Mouse (Mus musculus): ENCODE results near the gene Hipk1.
"Not testable (repeated sequence)": the region's sequence is repeated elsewhere in the genome, so short reads cannot be mapped to it uniquely, and the experiment has no call there.

Hipk1 gene

DNA sequence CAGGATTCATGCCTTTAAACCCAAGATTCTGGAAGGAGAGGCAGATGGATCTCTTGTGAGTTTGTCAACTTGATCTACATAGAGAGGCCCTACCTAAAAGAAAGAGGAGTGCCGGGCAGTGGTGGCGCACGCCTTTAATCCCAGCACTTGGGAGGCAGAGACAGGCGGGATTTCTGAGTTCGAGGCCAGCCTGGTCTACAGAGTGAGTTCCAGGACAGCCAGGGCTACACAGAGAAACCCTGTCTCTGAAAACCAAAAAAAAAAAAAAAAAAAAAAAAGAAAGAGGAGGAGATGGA lies 696 bp upstream of the Hipk1 start:
- not testable (repeated sequence) for DNase-seq

DNA sequence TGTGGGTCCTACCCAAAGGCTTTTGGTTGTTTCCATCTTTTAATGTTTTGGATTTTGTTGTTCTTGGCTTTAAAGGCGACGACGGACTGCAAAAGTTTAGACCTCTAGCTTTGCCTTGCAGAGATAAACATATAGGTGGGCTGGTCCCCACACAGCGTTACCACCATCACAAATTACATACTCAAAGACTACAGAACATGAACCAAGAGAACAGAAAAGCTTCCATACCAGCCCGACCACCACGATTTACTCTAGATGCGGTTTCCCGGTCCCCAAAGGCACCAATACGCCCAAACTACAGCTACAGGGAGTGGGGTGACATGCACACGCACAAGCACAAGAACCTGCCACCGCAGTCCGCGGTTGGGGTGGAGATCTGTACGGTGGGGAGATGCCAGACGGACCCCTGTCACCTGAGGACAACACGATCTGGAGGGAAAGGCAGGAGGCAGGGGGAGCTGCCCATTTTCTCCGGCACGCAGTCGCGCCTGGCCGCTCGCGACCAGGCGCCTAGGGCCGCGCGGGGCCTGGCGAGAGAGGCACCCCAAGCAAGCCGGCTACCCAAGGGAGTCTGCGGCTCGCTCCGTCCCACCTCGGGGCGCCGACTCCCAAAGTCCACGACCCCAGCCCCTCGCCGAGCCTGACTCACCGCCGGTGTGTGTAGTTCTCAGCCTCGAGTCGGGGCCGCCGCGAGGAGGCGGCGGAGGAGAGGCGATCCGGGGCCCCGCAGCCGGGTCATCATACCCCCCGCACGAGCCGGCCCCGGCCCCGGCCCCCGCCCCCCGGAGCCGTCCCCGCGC lies 817 bp downstream of the Hipk1 start:
- peak; percentile 51 for DNase-seq

DNA sequence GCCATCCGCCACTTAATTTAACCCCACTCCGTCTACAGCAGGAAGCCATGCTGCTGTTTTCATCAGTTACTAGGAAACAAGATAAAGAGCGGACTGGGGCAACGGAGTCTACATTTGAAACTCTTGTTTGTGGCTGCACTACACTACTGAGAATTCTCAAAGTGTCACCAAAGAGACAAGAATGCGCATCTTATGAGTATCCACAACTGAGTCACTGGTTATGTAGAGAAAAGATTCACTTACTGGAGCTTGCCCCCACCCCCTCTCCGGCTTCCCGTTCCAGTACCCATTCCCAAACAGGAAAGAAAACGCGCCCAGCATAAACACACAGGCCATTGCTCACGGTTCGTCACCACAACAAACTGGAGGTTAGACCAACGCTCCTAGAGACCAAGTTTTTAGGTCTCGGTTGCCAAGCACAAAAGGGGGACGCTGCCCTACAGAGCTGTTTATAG lies 1.4 kb downstream of the Hipk1 start:
- no peak for DNase-seq

DNA sequence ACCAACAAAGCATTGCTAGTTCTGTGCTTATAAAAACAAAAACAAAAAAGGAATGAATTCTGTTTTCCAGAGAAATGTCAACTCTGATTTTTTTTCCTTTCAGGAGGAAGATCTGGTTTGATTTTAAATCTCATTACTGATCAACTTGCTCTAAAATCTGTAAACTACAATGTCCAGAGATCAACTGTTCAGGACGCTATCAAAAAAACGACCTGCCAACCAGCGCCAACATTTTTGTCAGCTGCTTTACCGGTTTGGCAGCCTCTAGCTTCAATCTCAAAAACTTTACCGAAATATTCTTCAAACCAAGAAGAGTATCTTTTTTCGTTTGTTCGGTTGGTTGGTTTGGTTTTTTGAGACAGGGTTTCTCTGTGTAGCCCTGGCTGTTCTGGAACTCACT lies 2.3 kb downstream of the Hipk1 start:
- no peak for DNase-seq

DNA sequence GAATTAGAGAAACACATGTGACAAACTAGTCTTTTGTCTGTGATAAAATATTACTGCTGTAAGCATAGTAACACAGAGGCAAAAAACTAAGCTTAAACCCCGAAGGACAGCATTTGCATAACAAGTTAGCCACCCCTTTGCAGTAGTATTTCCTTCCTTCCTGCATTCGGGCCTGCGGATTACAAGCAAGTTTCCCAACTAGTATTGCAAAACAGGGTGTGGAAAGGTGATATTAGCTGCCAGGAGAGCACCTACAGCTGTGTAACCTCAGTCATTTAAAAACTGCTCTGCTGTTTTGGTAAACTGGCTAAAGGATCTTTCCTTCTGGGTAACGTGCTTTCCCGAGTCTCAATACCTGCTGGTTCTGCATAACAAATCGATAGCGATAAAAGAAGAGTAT lies 4.1 kb downstream of the Hipk1 start:
- no peak for DNase-seq

DNA sequence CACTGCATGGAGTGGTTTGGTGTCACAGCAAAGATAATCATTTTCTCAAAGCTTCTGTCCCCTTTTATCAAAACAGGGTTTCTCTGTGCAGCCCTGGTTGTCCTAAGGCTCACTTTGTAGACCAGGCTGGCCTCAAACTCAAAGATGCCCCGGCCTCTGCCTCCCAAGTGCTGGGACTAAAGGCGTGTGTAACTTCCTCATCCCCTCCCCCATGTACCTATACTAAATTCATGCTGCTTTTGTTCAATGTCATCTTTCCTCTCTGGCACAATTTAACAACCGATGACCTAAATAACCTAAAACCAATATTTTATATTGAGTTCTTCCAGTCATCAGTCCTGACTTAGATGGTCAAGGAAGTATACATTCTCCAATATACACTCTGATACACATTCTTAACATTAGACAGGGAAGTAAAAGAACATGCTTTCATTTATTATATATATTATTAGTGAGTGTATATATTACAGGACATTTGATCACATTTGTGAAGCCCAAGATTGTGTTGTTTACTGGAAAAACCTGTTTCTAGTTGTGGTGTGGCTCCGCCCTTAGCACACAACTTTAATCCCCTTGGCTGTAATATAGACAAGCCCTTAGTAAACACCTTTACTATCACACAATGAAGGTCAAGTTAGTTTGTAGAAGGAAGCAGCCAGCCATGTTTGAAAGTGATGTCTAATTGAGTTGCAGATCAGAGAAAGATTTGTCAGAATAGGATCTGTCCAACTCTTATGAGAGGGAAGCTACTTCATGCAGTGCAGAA lies 8.3 kb downstream of the Hipk1 start:
- no peak for DNase-seq

DNA sequence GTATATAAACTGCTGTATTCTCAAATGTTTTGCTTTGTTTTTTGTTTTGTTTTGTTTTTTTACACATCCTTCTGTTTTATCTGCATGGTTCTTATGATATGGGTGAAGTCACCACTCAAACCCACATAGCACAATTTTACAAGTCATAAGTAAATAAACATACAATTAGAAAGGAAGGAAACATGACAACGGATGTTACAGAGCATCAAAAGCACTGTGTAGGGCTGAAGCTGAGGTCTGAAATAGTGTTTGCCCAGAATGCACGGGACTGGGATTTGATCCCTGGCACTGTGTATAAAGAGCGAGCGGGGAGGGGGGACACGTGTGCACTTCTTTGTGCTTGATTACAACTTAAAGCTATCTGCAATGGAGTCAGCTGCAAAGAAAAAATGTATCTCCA lies 10.6 kb downstream of the Hipk1 start:
- DNase-seq, result no peak

DNA sequence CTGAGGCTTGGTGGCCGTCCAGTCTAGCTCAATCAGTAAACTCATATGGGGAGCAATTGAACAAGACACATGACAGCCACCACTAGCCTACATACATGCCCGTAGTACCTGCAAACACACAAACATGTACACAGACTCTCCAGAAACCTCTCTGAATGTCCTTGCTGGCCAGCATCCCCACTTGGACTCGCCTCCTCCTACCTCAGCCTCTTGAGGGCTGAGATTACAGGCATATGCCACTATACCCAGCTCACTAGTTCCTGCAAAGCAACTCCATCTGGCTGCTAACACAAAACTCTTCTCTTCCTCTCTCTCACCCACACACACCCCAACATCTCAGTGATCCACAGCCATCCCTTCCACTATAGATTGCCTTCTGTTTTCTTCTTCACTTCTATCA lies 11.1 kb downstream of the Hipk1 start:
- peak; percentile 44 for DNase-seq

DNA sequence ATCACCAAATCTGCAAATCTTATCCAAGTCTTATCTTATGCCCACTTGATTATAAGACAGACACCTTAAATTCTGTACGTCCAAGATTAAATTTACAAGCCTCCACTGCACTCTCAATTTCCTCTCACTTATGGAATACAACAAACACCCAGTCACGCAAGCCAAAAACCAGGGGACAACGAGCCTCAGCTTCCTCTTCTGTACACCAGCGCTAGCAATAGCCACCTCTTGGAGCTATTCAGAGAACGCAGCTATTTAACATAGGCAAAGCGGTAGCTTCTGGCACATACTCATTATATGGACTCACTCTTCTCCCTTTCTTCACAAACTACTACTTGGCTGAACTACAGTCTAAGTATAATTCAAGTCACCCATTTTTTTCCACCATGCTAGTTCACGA lies 12.2 kb downstream of the Hipk1 start:
- DNase-seq, result no peak

DNA sequence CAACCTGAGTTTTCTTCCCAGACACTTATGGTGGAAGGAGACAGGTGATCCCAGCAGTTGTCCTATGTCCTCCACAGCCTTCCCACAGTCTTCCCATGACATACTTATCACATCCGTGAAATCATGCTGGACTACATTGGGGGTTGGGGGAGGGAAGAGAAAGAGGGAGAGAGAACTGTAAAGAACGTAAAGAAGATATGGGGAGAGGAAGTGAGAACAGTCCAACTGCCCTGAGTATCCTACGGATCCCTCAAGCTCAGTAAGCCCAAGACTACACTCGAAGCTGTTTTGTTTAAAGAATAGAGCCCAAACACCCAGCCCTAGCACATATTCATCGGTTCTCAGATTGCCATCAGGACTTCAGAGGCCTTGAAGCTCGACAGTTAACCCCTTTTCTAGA lies 12.7 kb downstream of the Hipk1 start:
- DNase-seq, result no peak

DNA sequence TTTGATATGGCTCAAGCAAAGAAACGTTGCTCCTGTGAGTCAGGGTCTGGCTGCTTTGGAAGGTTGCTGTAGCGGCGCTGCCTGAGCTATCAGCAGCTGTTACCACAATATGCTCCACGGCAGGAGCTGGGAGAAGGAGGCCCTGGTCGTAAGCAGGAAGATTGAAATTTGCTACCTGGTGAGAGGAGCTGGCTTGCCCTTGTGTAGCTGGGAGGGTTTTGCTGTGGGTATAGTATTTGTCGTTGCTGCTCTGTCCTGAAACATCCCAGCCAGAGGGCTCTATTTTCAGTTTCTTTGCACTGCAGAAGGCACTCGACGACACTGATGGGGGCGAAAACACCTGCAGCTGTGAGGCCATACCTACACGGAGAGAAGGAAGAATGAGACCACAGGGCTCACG lies 13.4 kb downstream of the Hipk1 start:
- peak; percentile 67 for DNase-seq

DNA sequence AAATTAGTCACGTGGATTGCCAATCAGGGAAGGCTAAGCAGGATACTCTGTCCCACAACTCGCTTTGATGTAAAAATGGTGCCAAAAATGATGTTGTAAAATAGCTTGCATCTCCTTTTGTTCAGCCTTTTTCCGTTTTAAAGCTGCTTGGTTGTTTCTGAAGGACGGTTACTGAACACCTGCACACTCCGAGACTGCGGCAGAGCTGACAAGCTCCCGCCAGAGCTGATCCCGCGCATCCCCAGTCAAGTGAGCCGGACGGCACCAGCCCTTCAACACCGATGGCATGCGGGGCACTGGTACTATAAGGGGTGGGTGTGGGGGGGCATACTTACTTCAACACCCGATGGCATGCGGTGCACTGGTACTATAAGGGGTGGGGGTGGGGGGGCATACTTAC lies 17.4 kb downstream of the Hipk1 start:
- DNase-seq, result no peak

DNA sequence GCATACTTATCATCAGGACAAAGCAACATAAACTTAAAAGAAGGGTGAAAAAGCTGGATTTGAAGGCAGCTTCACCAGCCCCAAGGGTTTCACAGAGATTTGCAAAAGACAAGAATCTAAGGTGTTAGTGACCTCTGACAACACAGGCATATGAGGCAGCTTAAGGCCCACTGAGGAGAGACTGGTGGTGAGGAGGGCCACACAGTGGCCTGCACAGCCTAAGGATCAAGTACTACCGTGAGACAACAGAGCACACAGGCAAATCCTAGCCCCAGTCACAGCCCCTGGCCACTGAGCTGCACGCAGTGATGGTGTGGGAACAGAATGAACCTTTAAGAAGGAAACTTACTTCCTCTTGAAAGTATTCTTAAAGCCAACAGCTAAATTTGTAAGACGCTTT lies 17.9 kb downstream of the Hipk1 start:
- no peak for DNase-seq

DNA sequence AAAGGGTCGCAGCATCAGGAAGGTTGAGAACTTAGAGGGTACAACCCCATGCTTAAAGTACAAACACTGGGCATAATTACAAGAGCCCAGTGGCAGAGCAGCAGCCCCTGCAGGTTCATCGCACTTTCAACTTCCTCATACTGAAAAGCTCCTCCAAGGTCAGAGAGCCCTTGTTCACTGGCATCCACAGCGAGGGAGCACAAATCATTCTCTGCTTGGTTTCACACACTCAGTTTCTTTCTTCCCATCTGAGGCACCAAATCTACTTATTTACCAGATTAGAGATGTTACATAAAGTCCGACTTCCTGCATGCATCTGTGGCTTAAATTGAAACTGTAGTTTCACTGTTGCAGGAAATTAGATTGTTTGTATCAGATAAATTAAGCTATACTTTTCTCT lies 18.5 kb downstream of the Hipk1 start:
- no peak for DNase-seq

DNA sequence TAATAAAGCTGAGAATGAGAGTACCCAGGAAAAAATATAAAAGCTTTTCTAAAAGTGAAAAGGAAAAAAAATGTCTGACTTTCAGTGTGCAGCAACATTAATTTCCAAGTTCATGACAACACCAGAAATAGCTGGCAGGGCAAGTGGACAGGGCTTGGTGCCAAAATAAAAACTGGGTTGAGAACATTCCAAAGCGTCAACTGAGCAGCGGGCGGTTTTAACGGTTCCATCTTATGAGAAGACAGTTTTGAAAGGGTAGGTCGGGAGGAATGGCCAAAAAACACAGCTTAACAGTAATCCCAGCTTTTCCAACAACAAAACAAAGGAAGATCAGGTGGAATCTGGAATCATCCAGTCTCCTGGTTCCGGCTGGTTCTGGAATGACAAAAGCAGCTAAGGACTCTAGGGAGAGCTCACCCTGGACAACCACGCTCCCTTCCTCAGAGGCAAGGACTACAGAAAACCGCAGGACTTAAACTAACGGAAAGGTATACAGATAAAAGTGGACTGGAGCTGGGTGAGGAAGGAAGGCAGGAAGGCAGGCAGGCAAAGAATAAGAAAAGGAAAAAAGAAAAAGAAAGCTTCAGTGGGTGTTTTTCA lies 19.7 kb downstream of the Hipk1 start:
- DNase-seq, result peak; percentile 86

DNA sequence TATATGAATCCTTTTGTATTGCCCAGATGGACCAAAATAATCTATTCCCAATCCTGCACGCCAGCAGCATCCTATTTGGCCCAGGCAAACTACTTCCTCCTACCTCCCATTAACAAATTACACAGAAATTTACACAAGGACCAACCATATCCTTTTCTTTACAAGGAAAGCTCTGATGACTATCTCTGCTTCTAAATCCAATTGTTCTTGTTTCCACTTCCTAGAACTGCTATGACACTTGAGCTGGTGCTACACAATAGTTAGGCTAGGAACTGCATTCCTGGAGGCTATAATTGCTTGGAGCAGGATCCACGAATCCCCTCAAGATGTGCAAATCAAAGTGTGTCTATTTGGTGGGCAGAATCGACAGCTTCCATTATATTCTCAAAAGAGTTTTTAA lies 24.6 kb downstream of the Hipk1 start:
- no peak for DNase-seq

DNA sequence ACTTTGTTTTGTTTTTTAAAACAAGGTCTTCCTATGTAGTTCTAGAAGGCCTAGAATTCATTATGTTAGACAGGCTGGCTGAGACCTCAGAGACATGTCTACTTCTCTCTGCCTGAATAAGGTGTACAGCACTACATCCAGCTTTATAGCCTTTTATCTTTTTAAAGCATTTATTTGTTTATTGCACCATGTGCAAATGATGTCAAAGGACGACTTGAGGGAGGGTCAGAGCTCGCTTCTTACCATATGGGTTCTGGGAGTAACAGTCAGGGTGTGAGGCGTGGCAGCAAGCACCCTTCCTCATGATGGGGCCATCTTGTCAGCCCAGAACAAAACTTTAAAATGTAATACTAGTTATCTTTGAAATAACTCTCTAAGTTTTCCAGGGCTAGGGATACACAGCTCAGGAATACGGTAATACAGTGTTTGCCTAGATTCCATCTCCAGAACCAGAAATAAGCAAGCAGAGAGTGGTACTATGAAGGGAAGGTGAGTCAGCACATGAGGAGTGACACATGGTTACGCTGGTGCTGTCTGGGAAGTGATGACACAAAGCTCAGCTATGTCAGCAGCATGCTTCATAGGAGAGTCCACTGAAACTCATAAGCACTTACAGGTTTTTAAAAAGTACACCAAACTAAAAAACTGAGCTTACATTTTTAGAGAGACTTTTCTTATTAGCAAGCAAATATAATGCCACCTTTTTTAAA lies 31.9 kb downstream of the Hipk1 start:
- DNase-seq, result no peak

DNA sequence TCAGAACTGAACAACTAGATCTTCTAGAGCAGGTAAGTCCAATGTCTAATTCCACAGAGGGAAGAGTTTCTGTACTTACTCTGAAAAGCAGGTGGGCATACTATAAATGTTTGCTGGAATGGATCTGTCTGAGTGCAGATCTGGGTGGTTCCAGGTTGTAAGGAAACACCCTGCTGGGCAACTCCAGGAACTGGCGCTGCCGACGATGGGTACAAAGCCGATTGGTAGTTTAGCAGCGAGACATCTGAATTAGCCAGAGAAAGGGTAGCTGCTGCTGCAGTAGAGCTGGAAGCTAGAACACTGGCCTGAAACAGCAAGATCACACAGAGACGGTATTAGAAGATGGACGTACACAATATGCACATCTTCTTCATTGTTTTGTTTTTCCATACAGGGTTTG lies 32.9 kb downstream of the Hipk1 start:
- no peak for DNase-seq

DNA sequence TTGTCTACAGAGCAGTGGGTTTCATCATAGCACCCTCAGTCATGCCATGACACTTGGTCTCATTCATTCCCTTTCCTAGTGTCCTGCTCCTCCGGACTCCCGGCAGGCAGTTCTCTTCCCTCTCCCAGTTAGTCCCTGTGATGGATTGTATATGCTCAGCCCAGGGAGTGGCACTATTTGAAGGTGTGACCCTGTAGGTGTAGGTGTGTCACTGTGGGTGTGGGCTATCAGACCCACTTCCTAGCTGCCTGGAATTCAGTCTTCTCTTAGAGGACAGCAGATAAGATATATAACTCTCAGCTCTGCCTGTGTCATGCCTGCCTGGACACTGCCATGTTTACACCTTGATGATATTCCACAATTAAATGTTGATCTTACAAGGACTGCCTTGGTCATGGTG lies 34.4 kb downstream of the Hipk1 start:
- DNase-seq, result no peak

DNA sequence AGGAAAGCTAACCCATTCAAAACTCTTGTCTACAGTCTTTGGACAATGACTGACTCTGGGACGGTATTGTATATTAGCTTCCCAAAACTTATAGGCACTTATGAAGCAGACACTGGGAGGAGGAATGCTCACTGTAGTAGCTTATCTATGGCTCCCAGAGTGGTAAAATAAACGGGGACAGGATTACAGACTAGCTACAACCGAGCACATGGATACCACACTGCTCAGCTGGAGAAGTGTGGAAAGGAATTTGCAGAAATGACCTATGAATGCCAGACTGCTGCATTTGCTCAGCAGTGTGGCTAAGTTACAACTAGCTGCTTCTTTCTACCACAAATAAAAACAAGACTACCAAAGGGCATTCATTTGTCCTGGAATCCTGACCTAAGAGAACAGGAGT lies 36.0 kb downstream of the Hipk1 start:
- DNase-seq, result no peak

DNA sequence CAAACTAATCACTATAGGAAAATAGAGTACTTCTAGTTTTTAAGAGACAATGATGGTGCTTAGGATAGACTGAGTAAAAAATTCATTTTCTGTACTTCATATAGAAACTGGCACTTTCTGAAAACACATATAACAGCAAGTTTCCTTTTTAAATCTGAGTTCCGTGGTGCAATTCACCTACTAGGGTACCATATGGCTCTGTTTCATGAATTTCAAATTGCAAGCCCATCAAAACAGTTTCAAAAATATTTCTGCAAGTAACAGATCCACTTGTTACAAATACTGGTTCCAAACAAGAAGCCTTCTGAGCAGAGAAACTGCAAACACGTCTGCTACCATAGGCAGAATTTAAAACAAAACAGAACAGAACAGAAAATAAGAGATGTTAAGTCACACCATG lies 39.8 kb downstream of the Hipk1 start:
- DNase-seq, result no peak

DNA sequence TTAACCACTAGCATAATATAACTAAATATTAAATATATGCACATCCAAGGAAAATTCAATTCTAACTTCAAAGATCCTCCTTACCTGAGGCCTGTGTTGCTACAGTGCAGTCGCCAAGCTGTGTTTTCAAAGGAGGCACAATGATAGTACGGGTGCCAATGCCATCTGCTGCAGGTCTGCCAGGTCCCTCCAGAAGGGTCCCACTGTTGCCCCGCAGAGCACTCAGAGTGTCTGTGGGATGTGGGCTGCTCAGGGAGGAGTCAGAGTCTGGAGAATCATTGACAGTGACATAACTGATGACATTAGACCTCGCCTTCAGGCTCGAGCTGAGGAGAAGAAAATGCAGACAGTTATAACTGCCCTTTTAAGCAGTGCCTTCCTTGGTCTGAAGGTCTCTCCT lies 44.7 kb downstream of the Hipk1 start:
- DNase-seq, result no peak

DNA sequence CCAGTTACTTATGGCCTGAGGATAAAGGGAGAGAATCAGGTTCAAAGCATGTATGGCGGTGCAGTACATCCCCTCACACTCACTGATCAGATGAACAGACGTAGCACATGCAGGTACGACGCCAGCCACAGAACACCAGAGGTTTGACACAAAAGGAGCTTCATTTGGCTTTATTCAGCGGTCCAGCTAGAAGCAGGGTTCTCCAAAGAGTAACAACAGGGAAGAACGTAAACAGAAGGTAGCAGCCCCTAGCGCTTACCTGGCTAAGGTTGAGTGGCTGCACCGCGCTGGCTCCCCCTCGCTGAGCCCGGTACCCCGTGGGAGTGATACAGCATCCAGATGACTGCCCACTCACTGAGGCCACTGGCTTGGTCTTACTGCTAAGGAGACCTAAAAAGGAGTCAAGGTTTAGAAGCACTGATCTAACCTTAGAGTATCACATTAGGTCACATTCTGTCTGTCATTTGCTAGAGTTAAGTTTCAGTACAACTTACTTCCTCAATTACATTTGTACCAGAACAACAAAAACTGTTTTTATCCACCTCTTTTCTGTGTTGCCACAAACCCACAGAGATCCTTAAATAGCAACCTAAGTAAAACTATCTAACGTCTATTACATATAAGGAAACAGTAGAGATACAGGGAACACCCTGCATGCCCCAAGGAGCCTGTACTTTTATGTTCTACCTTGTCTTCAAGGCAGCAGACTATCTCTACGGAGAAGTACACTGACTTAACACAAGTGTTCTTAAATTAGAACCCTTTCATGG lies 46.2 kb downstream of the Hipk1 start:
- no peak for DNase-seq

Data from cerebellum, adult 8-10 months (tissue).